Mouse (Mus musculus) ES-Bruce4 (cell line): Measurements from ENCODE around the gene Epha7. TPM values are rescaled to one million over a fixed set of nuclear protein-coding genes. Genes with fewer than 3 reads are reported as not detected.

Experiments used
- H3K27ac ChIP-seq: 2 replicates; pipeline ENCODE4 v1.5.1; 2012; ENCODE audit warnings: low read length, inconsistent platforms; ENCODE audit not compliant: insufficient read depth
- H3K27me3 ChIP-seq: 2 replicates; pipeline ENCODE4 v1.6.1; 2012; ENCODE audit warnings: mild to moderate bottlenecking, low read length, inconsistent platforms; ENCODE audit not compliant: control insufficient read depth, poor library complexity, insufficient read depth, severe bottlenecking
- H3K36me3 ChIP-seq: 2 replicates; pipeline ENCODE4 v1.6.1; 2012; ENCODE audit warnings: inconsistent platforms, mild to moderate bottlenecking, low read length, moderate library complexity; ENCODE audit not compliant: control insufficient read depth, poor library complexity, insufficient read depth, severe bottlenecking
- H3K4me1 ChIP-seq: one replicate; pipeline ENCODE4 v1.8.1; 2011; ENCODE audit warnings: low read length; ENCODE audit not compliant: control insufficient read depth, insufficient read depth
- H3K4me3 ChIP-seq: 2 replicates; pipeline ENCODE4 v1.5.1; 2011; ENCODE audit warnings: low read depth, mild to moderate bottlenecking, low read length
- H3K9ac ChIP-seq: 2 replicates; pipeline ENCODE4 v1.6.1; 2012; ENCODE audit warnings: low read depth, mild to moderate bottlenecking, inconsistent platforms; ENCODE audit not compliant: poor library complexity, severe bottlenecking
- H3K9me3 ChIP-seq: replicated peaks from 2 replicates; pipeline ENCODE4 v1.6.1; 2012; ENCODE audit warnings: mild to moderate bottlenecking, low read length, inconsistent platforms; ENCODE audit not compliant: control insufficient read depth, poor library complexity, insufficient read depth, severe bottlenecking
- CTCF ChIP-seq: IDR thresholded peaks from one replicate; pipeline ENCODE4 v1.8.1; 2011; ENCODE audit warnings: low read depth, low read length
- EP300 ChIP-seq: IDR thresholded peaks from 2 replicates; pipeline ENCODE4 v1.6.1; 2011; ENCODE audit warnings: low read depth, low read length; ENCODE audit not compliant: insufficient read depth
- POLR2A ChIP-seq: IDR thresholded peaks from one replicate; pipeline ENCODE4 v1.8.1; 2011; ENCODE audit warnings: low read length; ENCODE audit not compliant: insufficient read depth
- polyA plus RNA-seq: library from polyadenylated mRNA; stranded (reverse); fragments of >200 nt; gene quantifications from 2 replicates; pipeline ENCODE4 v1.2.4, GENCODE M21; 2011; ENCODE audit warnings: low read depth; ENCODE audit not compliant: missing spikeins, insufficient read depth, insufficient read length

Gene Epha7
- polyA plus RNA-seq, 1 experiment = 4.2 TPM

DNA sequence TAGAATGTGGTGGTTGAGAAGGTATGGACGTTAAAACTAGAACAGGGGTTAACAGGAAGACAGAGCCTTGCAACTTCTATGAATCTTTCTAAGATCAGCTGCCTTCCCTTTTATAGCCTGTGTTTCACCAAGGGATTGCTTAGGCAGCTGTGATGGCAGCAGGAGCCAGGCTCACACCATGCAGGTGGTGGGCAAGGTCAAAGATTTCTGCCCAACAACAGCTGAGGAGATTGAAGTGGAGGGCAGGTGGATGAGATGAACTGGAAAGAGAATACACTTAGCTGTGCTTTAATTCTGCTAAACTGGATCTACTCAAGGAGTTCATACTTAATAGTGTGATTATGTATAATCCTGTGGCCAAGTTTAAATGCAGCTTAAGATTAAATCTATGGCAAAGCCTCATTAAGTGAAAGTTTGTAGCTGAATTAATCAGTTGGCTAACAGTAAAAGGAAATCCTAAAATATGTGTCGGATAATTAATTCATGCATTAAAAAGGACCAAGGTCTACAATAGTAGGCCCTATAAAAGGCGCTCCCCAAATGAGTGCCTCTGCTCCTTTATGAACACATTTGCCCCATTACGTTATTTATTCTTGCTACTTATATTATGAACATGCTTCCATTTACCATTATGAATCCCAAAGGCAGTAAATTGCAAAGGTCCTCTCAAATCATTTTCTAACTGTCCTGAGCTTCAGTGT lies 89.2 kb downstream of the Epha7 start:
- no peaks in the 10 kb centered on the region for H3K4me1 ChIP-seq
- no peak overlapping the region for H3K27ac ChIP-seq
- H3K36me3 ChIP-seq = no peaks in the 10 kb centered on the region
- H3K9ac ChIP-seq = no peak overlapping the region
- H3K9me3 ChIP-seq = no peaks in the 10 kb centered on the region
- no peak overlapping the region for H3K4me3 ChIP-seq
- TF ChIP-seq CTCF (no peak), EP300 (no peak), POLR2A (no peak)
- H3K27me3 ChIP-seq = no peaks in the 10 kb centered on the region

DNA sequence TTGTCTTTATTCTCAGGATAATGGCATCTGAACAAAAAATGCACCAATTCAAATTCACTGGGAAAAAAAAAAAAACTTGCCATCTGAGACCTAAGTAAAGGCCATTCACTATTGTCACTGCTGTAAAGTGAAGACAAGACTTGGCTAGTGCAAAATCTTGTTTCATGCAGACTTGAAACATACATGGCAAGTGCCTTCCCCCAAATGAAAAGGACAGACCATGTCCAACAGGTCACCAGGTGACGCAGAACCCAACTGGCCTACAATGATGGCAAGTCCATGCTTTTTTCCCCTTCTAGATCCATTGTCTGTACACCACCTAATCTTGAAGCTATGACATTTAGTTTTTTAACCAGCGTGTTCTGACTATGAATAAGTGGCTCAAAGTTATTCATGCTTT lies 94.1 kb downstream of the Epha7 start:
- H3K4me1 ChIP-seq = no peaks in the 10 kb centered on the region
- no peak for TF ChIP-seq CTCF
- TF ChIP-seq POLR2A = no peak
- TF ChIP-seq EP300 = no peak
- no peak overlapping the region for H3K4me3 ChIP-seq
- H3K9me3 ChIP-seq = no peaks in the 10 kb centered on the region
- H3K27ac ChIP-seq = no peak overlapping the region
- H3K9ac ChIP-seq = no peak overlapping the region
- H3K27me3 ChIP-seq = no peaks in the 10 kb centered on the region
- H3K36me3 ChIP-seq = no peaks in the 10 kb centered on the region

- no peak overlapping the region for H3K4me3 ChIP-seq
- H3K36me3 ChIP-seq = no peaks in the 10 kb centered on the region
- H3K27me3 ChIP-seq = no peaks in the 10 kb centered on the region
- TF ChIP-seq POLR2A (no peak), EP300 (no peak), CTCF (no peak)
- no peaks in the 10 kb centered on the region for H3K9me3 ChIP-seq
- no peaks in the 10 kb centered on the region for H3K4me1 ChIP-seq
- no peak overlapping the region for H3K27ac ChIP-seq
- H3K9ac ChIP-seq = no peak overlapping the region
Measured at GRCm38 (mm10) chr4:28910127-28910526, 97.2 kb downstream of the Epha7 start.

- no peaks in the 10 kb centered on the region for H3K9me3 ChIP-seq
- H3K27me3 ChIP-seq = no peaks in the 10 kb centered on the region
- no peak overlapping the region for H3K4me3 ChIP-seq
- no peak overlapping the region for H3K27ac ChIP-seq
- no peak overlapping the region for H3K9ac ChIP-seq
- H3K36me3 ChIP-seq = no peaks in the 10 kb centered on the region
- no peaks in the 10 kb centered on the region for H3K4me1 ChIP-seq
- TF ChIP-seq EP300 (no peak), POLR2A (no peak), CTCF (no peak)
Measured at GRCm38 (mm10) chr4:28912028-28912427, 99.1 kb downstream of the Epha7 start.

DNA sequence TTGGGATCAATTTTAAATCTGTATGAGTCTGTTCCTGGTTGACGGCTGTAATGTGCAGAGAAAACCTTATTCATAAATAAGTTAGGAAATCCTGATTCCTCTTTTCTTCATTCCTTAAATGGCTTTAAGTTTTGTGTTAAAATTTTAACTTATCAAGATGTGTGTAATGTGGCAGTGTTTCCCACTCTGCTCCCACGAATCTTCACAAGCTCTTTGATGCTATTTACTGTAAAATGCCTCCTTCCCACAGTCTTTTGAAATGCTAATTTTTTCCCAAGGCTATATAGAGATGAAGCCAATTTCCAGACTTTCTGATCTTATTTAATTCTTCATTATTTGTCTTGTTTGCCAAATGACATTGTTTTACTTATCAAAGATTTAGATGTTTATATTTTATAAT lies 100.7 kb downstream of the Epha7 start:
- H3K4me3 ChIP-seq = no peak overlapping the region
- H3K9me3 ChIP-seq = no peaks in the 10 kb centered on the region
- H3K27me3 ChIP-seq = no peaks in the 10 kb centered on the region
- no peak overlapping the region for H3K27ac ChIP-seq
- TF ChIP-seq EP300 (no peak), POLR2A (no peak), CTCF (no peak)
- no peaks in the 10 kb centered on the region for H3K4me1 ChIP-seq
- H3K36me3 ChIP-seq = no peaks in the 10 kb centered on the region
- H3K9ac ChIP-seq = no peak overlapping the region

DNA sequence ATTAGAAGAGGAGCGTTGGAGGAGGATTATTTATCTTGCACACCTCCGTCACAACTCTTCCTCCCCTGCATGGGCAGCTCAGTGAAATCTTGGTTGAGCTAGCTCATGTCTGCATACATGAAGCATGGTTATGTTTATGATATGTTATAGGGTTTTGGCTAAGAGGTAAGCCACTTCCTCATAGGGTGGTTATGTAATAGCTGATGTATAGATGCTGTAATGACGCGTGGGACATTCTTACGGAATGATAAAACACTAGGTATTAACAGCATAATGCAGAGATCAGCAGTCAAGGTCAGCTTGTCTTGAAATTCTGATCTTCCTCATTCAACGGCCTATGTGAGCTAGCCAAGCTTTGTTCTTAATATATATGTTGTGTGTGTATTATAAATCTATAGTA lies 107.7 kb downstream of the Epha7 start:
- Histone ChIP-seq H3K9ac (no peak overlapping the region), H3K4me1 (no peaks in the 10 kb centered on the region), H3K9me3 (no peaks in the 10 kb centered on the region), H3K27me3 (no peaks in the 10 kb centered on the region), H3K36me3 (no peaks in the 10 kb centered on the region), H3K27ac (no peak overlapping the region), H3K4me3 (no peak overlapping the region)
- no peak for TF ChIP-seq CTCF
- no peak for TF ChIP-seq POLR2A
- no peak for TF ChIP-seq EP300
